Mouse (Mus musculus): ENCODE results near the gene Ankrd33.
"Not testable (repeated sequence)": the region's sequence is repeated elsewhere in the genome, so short reads cannot be mapped to it uniquely, and the experiment has no call there.

Gene Ankrd33

GRCm38 (mm10) chr15:101088291-101088690 lies 27.3 kb upstream of the Ankrd33 start:
- no peak for DNase-seq

GRCm38 (mm10) chr15:101091551-101091950 lies 24.0 kb upstream of the Ankrd33 start:
- DNase-seq: no peak

GRCm38 (mm10) chr15:101092121-101092828 lies 23.3 kb upstream of the Ankrd33 start:
- no peak for DNase-seq

- peak; percentile 66 for DNase-seq
Measured at GRCm38 (mm10) chr15:101092829-101093648, 22.5 kb upstream of the Ankrd33 start.

DNA sequence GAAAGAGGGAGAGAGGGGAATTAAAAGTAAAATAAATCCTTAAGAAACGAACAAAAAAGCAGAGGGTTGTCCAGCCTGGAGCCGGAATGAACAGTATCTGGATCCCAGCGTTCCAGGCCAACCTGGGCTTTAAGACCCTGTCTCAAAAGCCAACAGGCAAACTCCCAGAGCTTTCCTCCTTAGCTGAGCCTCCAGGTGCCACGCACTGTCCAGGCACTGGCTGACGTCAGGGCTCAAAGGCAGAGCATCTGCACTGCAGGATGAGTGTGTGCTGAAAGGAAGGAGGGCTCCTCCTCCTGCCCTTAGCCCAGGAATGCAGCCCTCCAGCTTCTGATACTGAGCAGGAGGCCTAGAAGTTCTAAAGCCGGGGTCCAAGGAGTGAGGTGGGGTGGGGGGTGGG lies 21.6 kb upstream of the Ankrd33 start:
- DNase-seq: no peak

DNA sequence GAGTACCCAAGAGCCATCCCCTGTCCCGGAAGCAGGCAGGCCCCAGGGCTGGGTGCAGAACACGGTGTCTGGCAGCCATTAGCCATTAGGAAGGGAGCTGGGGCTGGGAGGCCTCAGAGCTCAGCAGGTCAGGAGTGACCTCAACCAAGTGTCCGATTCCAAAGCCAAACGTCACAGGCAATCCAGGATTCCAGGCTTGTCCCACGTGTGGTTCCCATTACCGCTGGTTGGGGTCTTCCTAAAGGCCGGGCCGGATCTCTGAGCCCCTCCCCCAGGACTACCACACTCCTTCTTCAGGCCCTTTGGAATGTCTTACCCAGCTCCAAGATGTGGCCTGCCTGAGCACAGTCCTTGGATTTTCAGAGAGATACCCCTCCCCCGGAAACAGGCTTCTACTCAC lies 20.6 kb upstream of the Ankrd33 start:
- DNase-seq: no peak

DNA sequence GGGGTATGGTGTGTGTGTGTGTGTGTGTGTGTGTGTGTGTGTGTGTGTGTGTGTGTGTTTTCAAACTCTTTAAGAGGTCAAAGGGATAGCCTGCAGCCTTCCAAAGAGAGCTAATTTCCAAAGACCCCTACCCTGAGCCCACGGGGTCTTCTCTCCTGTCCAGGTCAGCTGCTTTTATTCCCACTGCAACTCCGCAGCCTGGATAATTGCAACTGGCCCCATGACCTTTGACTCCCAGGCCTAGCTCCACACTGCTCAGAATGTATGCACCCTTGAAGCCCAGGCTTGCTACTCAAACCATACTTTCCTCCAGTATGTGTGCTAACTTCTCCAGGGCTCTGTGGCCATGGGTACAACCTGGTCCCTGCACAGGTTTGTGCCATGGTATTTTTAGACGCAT lies 20.2 kb upstream of the Ankrd33 start:
- DNase-seq: no peak

GRCm38 (mm10) chr15:101097985-101098651 lies 17.4 kb upstream of the Ankrd33 start:
- DNase-seq: no peak

DNA sequence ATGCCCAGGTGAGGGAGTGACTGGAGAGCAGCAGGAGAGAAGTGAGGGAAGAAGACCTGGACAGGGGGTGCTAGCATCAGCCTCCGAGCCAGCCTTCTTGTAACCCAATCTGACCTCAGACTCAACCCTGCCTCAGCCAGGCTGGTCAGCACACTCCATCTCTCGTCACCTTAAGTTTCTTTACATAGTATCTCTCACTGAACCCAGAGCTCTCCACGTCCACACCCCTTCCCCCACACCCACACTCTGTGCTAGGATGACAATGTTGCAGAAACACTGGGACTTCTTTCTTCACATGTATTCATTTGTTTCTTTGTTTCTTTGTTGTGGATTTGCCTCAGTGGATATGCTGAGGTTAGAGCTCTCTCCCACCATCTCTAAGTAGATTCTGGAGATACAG lies 14.6 kb upstream of the Ankrd33 start:
- DNase-seq: no peak

- no peak for DNase-seq
Measured at GRCm38 (mm10) chr15:101103605-101104304, 11.8 kb upstream of the Ankrd33 start.

GRCm38 (mm10) chr15:101105496-101105994 lies 10.0 kb upstream of the Ankrd33 start:
- DNase-seq: peak; percentile 55

DNA sequence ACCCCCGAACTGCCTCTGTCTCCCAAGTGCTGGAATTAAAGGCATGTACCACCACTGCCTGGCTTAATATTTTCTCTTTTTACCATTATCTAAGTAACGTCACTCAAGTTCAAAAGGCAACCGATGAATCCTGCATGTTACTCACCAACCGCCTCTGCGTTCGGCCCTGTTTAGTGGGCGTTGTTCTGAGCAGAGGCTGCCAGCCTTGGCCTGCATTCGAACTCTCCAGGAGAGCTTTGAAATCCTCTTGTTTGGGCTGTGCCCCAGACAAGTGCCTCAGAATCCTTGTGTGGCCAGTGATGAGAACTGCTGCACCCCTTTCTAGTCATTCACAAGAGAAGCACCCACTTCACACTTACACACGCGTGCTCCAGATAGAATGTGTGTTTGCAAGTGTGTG lies 9.5 kb upstream of the Ankrd33 start:
- DNase-seq: peak; percentile 22

- DNase-seq: no peak
Measured at GRCm38 (mm10) chr15:101107906-101108671, 7.5 kb upstream of the Ankrd33 start.

DNA sequence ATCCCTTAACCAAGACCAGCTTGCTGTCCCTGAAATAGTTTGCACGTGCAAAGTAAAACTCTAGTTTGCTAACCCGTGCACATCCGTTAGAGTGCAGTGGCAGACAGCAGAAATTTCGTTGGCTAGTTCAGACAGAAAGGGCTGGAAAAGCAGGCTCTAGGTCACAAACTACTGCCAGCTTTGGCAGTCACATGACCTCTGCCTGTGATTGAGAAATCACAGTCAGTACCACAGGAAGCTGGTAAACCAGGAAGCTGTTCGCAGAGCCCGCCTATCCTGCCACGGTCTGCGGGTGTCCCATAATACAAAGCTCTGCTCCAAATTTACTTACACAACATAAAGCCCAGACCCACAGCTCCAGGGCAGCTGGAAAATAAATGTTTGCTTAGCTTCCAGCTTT lies 2.4 kb upstream of the Ankrd33 start:
- DNase-seq: peak; percentile 37

- DNase-seq: not testable (repeated sequence)
Measured at GRCm38 (mm10) chr15:101113778-101114177, 1.8 kb upstream of the Ankrd33 start.

GRCm38 (mm10) chr15:101118399-101119125 lies 3.0 kb downstream of the Ankrd33 start:
- DNase-seq: no peak

GRCm38 (mm10) chr15:101121411-101122289 lies 6.1 kb downstream of the Ankrd33 start:
- no peak for DNase-seq

DNA sequence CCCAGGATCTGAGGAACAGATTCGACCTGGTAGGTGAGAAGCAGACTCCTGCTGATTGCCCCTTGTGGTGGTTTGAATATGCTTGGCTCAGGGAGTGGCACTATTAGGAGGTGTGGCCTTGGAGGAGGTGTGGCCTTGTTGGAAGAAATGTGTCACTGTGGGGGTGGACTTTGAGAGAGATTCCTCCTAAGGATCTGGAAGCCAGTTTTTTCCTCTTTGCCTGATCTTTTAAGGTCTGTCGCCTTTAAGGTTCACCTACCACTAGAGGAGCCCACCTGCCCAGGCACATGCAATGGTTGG lies 6.7 kb downstream of the Ankrd33 start:
- DNase-seq: no peak

DNA sequence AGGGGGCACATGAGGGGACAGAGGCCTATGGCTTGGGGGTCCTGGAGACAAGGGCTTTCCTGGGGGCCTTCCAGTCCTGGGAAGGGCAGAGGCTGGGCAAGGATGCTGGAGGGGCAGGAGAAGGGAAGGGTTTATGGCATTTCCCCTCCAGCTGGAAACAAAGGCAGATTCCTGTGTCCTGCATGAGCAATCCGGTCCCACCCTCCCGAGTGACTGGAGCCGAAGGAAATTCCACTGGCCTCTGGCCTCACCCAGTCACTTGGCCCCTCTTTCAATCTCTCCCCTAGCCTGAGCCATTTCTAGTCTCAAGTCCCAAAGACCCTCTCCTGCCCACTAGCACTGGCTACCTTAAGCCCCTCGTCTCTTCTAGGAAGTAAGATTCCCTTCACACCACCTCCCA lies 7.6 kb downstream of the Ankrd33 start:
- no peak for DNase-seq

DNA sequence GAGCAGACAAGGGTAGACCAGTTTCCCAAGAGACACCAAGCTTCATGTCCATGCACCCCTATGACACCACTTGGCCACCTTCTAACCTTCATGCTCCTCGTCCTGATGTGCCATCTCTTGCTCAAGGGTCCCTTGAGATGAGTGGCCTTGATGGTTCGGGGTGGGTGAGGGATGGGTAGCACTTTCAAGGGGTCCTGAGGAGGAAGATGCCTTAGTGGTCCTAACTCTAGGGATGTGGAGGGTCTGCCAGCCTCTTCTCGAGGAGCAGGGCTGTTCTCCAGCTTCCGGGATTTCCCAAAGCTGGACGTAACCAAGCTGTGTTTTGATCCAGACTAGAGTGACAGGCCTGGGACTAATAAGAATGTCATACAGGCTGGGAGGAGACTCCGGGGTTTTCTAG lies 10.0 kb downstream of the Ankrd33 start:
- DNase-seq: no peak
